ENCODE assay signal across 17 mouse cellular contexts in the genomic region with DNA sequence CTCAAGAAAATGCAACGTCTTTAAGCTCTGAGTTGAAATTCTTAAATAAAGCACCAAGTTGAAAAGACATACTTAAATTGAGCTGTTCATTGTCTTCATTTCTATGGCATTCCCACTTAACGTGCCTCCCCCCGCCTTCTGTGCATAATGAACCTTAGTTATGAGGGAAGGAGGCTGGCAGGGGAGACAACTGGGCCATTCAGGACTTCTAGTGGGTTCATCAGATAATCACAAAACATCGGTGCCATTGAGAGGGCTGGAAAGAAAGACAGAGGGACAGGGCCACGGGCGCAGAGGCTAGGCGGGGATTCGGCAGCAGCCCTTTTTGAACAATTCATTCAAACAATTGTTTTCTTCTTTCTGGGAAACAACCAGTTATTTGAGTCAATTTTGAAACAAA.
DNase-seq lines count a peak whose midpoint lies in the region; ATAC-seq lines count a peak whose summit lies in the region.
"Had no signal": no experiment of that assay in that cellular context is flagged by ENCODE, and none has a peak within 500 bp of the region (broad histone marks: within the 10 kb centered on the region; RNA-seq: fewer than 3 reads in every experiment).

No protein-coding gene starts in this region.

- no peaks in the 10 kb centered on the region for H3K36me3 ChIP-seq in hindbrain, embryonic 12.5 days
- no peaks in the 10 kb centered on the region for H3K36me3 ChIP-seq in hindbrain, embryonic 14.5 days (replicated peaks; ENCODE audit: control insufficient read depth, insufficient read depth)
- no peaks in the 10 kb centered on the region for H3K36me3 ChIP-seq in forebrain, embryonic 13.5 days (ENCODE audit: poor library complexity, severe bottlenecking)
- H3K36me3 ChIP-seq: heart, embryonic 13.5 days had no signal

- H3K9me3 ChIP-seq in hindbrain, embryonic 12.5 days (replicated peaks) = no peaks in the 10 kb centered on the region
- H3K9me3 ChIP-seq in hindbrain, embryonic 14.5 days (ENCODE audit: control insufficient read depth, low read length) = no peaks in the 10 kb centered on the region
- no peaks in the 10 kb centered on the region for H3K9me3 ChIP-seq in forebrain, embryonic 13.5 days (replicated peaks)
- H3K9me3 ChIP-seq: heart, embryonic 13.5 days had no signal

- no peak overlapping the region for H3K9ac ChIP-seq in hindbrain, embryonic 12.5 days
- no peak overlapping the region for H3K9ac ChIP-seq in hindbrain, embryonic 14.5 days
- H3K9ac ChIP-seq in forebrain, embryonic 13.5 days = no peak overlapping the region
- H3K9ac ChIP-seq: heart, embryonic 13.5 days had no signal

- WGBS in hindbrain, embryonic 12.5 days = 31% methylated on average over 8 of the region's 8 CpGs
- 14% methylated on average over 8 of the region's 8 CpGs for WGBS in hindbrain, embryonic 14.5 days
- WGBS in forebrain, embryonic 13.5 days = 3% methylated on average over 8 of the region's 8 CpGs

- ATAC-seq in hindbrain, embryonic 12.5 days (ENCODE audit: low FRiP score) = peak; percentile 51; the same call in 1 of the 2 replicates
- ATAC-seq in hindbrain, embryonic 14.5 days (ENCODE audit: low FRiP score) = no peak
- peak; percentile 54; the same call in 1 of the 2 replicates for ATAC-seq in forebrain, embryonic 13.5 days
- ATAC-seq: lung, postnatal 0 days; midbrain, embryonic 16.5 days had no signal

- no peak overlapping the region for H3K4me2 ChIP-seq in hindbrain, embryonic 12.5 days (replicated peaks)
- H3K4me2 ChIP-seq in hindbrain, embryonic 14.5 days (replicated peaks) = no peak overlapping the region
- H3K4me2 ChIP-seq in forebrain, embryonic 13.5 days = 0 out of 2 replicates have a peak overlapping the region, but pooled peaks have one; percentile 12
- H3K4me2 ChIP-seq: heart, embryonic 13.5 days had no signal

- H3K4me1 ChIP-seq in hindbrain, embryonic 12.5 days = peaks cover 24% of the 10 kb centered on the region
- peaks cover 13% of the 10 kb centered on the region for H3K4me1 ChIP-seq in hindbrain, embryonic 14.5 days (replicated peaks; ENCODE audit: control insufficient read depth, insufficient read depth, low read length)
- peaks cover 30% of the 10 kb centered on the region for H3K4me1 ChIP-seq in forebrain, embryonic 13.5 days

- H3K4me3 ChIP-seq in hindbrain, embryonic 12.5 days = no peak overlapping the region
- H3K4me3 ChIP-seq in hindbrain, embryonic 14.5 days (replicated peaks; ENCODE audit: low read length) = no peak overlapping the region
- no peak overlapping the region for H3K4me3 ChIP-seq in forebrain, embryonic 13.5 days
- H3K4me3 ChIP-seq: heart, embryonic 13.5 days; left cerebral cortex, adult 2 months had no signal

- H3K27me3 ChIP-seq in hindbrain, embryonic 12.5 days = peaks cover 13% of the 10 kb centered on the region
- no peaks in the 10 kb centered on the region for H3K27me3 ChIP-seq in hindbrain, embryonic 14.5 days (ENCODE audit: control insufficient read depth, insufficient read depth, low read length)
- peaks cover 22% of the 10 kb centered on the region for H3K27me3 ChIP-seq in forebrain, embryonic 13.5 days

- DNase-seq in hindbrain, embryonic 14.5 days (ENCODE audit: low spot score) = no peak
- peak; percentile 45 for DNase-seq in embryo, embryonic 11 days
- DNase-seq in retina, postnatal 1 day = peak; percentile 75
- no peak for DNase-seq in thymus, postnatal 0 days (ENCODE audit: low spot score)
- DNase-seq in layer of hippocampus, postnatal 36 days = no peak
- DNase-seq: B cell, adult 2 months; cerebellum, adult 9-11 months; kidney, adult 8-10 months; kidney, postnatal 14 days; left cerebral cortex, postnatal 4 days; liver had no signal

- H3K27ac ChIP-seq in hindbrain, embryonic 12.5 days = no peak overlapping the region
- no peak overlapping the region for H3K27ac ChIP-seq in hindbrain, embryonic 14.5 days
- 0 out of 2 replicates have a peak overlapping the region, but pooled peaks have one; percentile 31 for H3K27ac ChIP-seq in forebrain, embryonic 13.5 days
- H3K27ac ChIP-seq: heart, embryonic 13.5 days; left cerebral cortex, adult 2 months had no signal

Comparison
In these comparisons a context has a peak if more than half of its experiments do, and no peak if none do; other contexts are left out.
1. DNase-seq: peak in embryo, embryonic 11 days (single experiment) and retina, postnatal 1 day (single experiment); none in hindbrain, embryonic 14.5 days (single experiment), thymus, postnatal 0 days (single experiment) and layer of hippocampus, postnatal 36 days (0 of 2).